Mouse (Mus musculus) bone marrow, adult 2 months (tissue): ENCODE data around the gene Rptor.

Experiments used
- CTCF ChIP-seq: fragments of 200-500 bp; IDR thresholded peaks from 2 replicates; pipeline ENCODE4 v1.5.1; 2011; ENCODE audit warnings: low read length, control low read depth; ENCODE audit not compliant: control insufficient read depth, insufficient read depth
- POLR2A ChIP-seq: fragments of 200-500 bp; IDR thresholded peaks from 2 replicates; pipeline ENCODE4 v1.6.1; 2011; ENCODE audit warnings: low read depth, mild to moderate bottlenecking, control low read depth, low read length, borderline replicate concordance; ENCODE audit not compliant: control insufficient read depth

DNA sequence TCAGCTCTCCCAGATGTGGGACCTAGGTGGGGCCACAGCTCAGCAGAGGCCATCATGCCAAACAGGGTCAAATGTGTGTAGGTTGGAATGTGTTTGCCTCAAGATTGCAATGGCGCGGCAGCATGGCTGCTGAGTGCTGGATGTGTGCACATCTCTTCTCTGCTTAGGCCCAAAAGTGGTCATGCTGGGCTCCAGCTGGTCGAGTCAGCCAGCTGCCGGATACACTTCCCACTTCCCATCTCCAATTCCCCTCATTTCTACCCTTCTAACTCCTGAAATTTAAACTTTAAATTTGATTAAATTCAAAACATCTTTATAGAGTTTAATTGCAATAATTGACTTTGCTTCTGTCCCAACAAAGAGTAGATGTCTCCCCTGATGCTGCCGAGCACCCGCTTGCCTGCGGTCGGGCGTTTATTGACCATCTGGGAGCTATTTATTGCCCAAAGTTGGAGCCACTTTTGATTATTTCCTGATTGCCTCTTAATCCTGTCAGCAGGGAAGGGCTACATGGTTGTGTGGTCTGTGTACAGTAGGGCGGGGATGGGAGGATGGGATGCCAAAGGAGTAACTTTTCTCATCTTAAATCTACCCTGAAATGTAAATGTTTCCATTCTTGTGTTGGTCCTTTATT is 206.1 kb downstream of the Rptor start:
- TF ChIP-seq CTCF (no peak), POLR2A (no peak)
